Mouse (Mus musculus) embryonic facial prominence, embryonic 13.5 days (tissue): ENCODE measurements around the gene Cdc20. TPM values are rescaled to one million over a fixed set of nuclear protein-coding genes. Genes with fewer than 3 reads are reported as not detected.

Source experiments
- ATAC-seq: fragments of 200-750 bp; cut with Nextera tagmentation; 2 replicates; pipeline ENCODE4 v1.8.0; 2017; ENCODE audit warnings: low read depth; ENCODE audit not compliant: insufficient number of reproducible peaks, insufficient read depth, low FRiP score, low TSS enrichment
- H3K27ac ChIP-seq: fragments of 300-500 bp; sonication (generic); 2 replicates; pipeline ENCODE4 v1.5.1; 2015; ENCODE audit warnings: moderate library complexity, mild to moderate bottlenecking, inconsistent platforms
- H3K27me3 ChIP-seq: fragments of 300-500 bp; sonication (generic); 2 replicates; pipeline ENCODE4 v1.6.1; 2015; ENCODE audit warnings: mild to moderate bottlenecking, inconsistent platforms
- H3K36me3 ChIP-seq: fragments of 300-500 bp; sonication (generic); 2 replicates; pipeline ENCODE4 v1.6.1; 2015; ENCODE audit warnings: mild to moderate bottlenecking, inconsistent platforms
- H3K4me1 ChIP-seq: fragments of 300-500 bp; sonication (generic); 2 replicates; pipeline ENCODE4 v1.6.1; 2015; ENCODE audit warnings: inconsistent platforms
- H3K4me2 ChIP-seq: fragments of 300-500 bp; sonication (generic); 2 replicates; pipeline ENCODE4 v1.6.1; 2015; ENCODE audit warnings: moderate library complexity, mild to moderate bottlenecking, inconsistent platforms
- H3K4me3 ChIP-seq: fragments of 300-500 bp; sonication (generic); 2 replicates; pipeline ENCODE4 v1.5.1; 2015; ENCODE audit warnings: mild to moderate bottlenecking, inconsistent platforms
- H3K9ac ChIP-seq: fragments of 300-500 bp; sonication (generic); 2 replicates; pipeline ENCODE4 v1.6.1; 2015; ENCODE audit warnings: mild to moderate bottlenecking, inconsistent platforms
- H3K9me3 ChIP-seq: fragments of 300-500 bp; sonication (generic); 2 replicates; pipeline ENCODE4 v1.6.1; 2016; ENCODE audit warnings: inconsistent platforms
- WGBS: fragments of 180-500 bp; shearing (Covaris S2); methylation state at CpG from one replicate; pipeline ENCODE4 v1.1.7; 2015; ENCODE audit warnings: mixed read lengths; 5-methylcytosine and 5-hydroxymethylcytosine counted together
- polyA plus RNA-seq: library from polyadenylated mRNA; unstranded; fragments of >200 nt; fragmentation: Nextera tagmentation; extraction: Ambion mirVana; gene quantifications from 2 replicates; pipeline ENCODE4 v1.2.1, GENCODE M21; 2015

Cdc20 gene
- polyA plus RNA-seq, 1 experiment from 2014 or later: 247 TPM

- no peak for ATAC-seq
- H3K4me3 ChIP-seq: peak overlapping the region; percentile 70
- H3K27ac ChIP-seq: peak overlapping the region; percentile 92
- no peaks in the 10 kb centered on the region for H3K9me3 ChIP-seq
- H3K27me3 ChIP-seq: no peaks in the 10 kb centered on the region
- peaks cover 27% of the 10 kb centered on the region for H3K36me3 ChIP-seq
- H3K4me1 ChIP-seq: peaks cover 35% of the 10 kb centered on the region
- 8% methylated on average over 12 of the region's 12 CpGs for WGBS
- peak overlapping the region; percentile 97 for H3K4me2 ChIP-seq
- H3K9ac ChIP-seq: peak overlapping the region; percentile 91
Measured at GRCm38 (mm10) chr4:118437829-118438253, 689 bp upstream of the Cdc20 start.

GRCm38 (mm10) chr4:118432332-118432731 lies 4.8 kb downstream of the Cdc20 start:
- Histone ChIP-seq H3K27ac (no peak overlapping the region), H3K9ac (no peak overlapping the region), H3K27me3 (no peaks in the 10 kb centered on the region), H3K9me3 (no peaks in the 10 kb centered on the region), H3K4me3 (no peak overlapping the region), H3K36me3 (peaks cover 52% of the 10 kb centered on the region), H3K4me2 (no peak overlapping the region), H3K4me1 (peaks cover 54% of the 10 kb centered on the region)
- no peak for ATAC-seq
- 78% methylated on average over 8 of the region's 8 CpGs for WGBS

DNA sequence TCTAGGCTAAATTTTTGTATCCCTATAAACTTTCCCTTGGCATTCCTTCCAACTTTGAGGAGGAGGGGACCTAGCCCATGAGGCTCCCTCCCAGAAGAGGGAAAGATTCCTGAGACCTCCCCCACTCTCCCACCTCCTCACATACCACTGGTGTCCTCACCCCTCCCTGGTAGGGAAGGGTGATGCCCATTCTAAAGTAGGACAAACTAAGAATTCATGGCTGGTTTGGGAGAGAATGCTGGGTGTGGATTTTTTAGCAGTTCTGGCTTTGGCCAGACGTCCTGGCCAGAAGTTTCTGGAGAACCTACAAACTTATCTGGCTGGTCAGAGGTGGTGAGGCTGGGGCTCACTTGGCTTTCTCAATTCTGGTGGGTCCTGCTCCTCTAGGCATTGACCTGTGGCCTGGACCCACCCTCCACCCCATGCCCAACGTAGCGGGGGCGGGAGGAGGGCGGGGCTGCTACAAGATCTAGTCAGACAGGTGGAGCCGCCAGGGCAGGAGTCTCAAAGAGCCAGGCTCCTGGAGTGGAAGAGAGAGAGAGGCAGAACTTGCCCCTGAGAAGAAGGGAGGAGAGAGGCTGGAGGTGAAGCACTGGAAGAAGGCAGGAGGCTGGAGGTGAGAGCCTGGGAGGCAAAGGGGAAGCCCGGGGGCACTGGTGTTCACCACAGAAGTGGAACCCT lies 7.8 kb downstream of the Cdc20 start:
- Histone ChIP-seq H3K4me3 (peak overlapping the region; percentile 69; the same call in 1 of the 2 replicates), H3K9ac (peak overlapping the region; percentile 81), H3K27ac (peak overlapping the region; percentile 55; the same call in 1 of the 2 replicates), H3K4me1 (peaks cover 34% of the 10 kb centered on the region), H3K4me2 (peak overlapping the region; percentile 85), H3K9me3 (no peaks in the 10 kb centered on the region), H3K27me3 (no peaks in the 10 kb centered on the region), H3K36me3 (peaks cover 40% of the 10 kb centered on the region)
- 46% methylated on average over 7 of the region's 7 CpGs for WGBS
- no peak for ATAC-seq

GRCm38 (mm10) chr4:118428531-118429214 lies 8.5 kb downstream of the Cdc20 start:
- Histone ChIP-seq H3K9me3 (no peaks in the 10 kb centered on the region), H3K27ac (peak overlapping the region; percentile 85), H3K9ac (peak overlapping the region; percentile 81), H3K27me3 (no peaks in the 10 kb centered on the region), H3K4me2 (peak overlapping the region; percentile 85), H3K4me3 (peak overlapping the region; percentile 69), H3K4me1 (peaks cover 31% of the 10 kb centered on the region), H3K36me3 (peaks cover 34% of the 10 kb centered on the region)
- 47% methylated on average over 15 of the region's 15 CpGs for WGBS
- ATAC-seq: no peak

DNA sequence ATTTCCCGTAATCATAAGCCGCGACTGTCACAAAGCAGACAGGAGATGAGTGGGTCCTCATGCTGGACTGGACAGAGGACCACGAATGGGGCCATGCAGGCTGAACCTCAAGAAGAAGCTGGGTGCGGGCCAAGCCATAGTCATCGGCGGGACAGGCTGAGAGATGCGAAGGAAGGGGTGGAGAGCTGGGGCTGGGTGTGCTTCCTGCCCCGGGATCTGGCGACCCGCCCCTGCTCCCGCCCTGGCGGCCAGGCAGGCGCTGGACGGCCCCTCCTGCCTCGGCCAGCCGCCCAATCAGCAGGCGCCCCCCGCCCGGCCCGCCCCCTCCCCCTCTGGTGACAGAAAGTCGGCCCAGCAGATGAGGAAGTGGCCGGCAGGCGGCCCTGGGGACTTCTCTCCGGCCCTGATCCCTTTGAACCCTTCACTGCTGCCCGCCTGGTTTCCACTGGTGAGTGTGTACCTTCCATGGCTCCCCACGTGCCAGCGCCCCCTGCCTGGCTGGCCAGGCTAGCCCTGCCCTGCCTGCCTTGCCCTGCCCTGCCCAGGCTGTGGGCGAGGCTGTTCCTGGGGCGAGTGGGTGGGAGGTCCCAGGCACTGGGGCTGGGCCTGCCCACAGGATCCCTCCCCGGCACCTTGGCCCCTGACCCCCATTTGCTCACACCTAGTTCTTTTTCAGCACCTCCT lies 9.2 kb downstream of the Cdc20 start, which contains the start of gene Elovl1:
Elovl1 (plus strand) TSS at position 326 of the 684 bp plus-strand sequence.
- Histone ChIP-seq H3K36me3 (peaks cover 28% of the 10 kb centered on the region), H3K27me3 (no peaks in the 10 kb centered on the region), H3K4me2 (peak within 1 kb of the TSS; percentile 85), H3K27ac (peak within 1 kb of the TSS; percentile 85), H3K4me1 (peaks cover 31% of the 10 kb centered on the region), H3K9me3 (no peaks in the 10 kb centered on the region), H3K9ac (peak within 1 kb of the TSS; percentile 81), H3K4me3 (peak within 1 kb of the TSS; percentile 69)
- 0% methylated on average over 23 of the region's 31 CpGs for WGBS
- ATAC-seq: peak; percentile 92

- Histone ChIP-seq H3K9ac (peak overlapping the region; percentile 81), H3K4me1 (peaks cover 31% of the 10 kb centered on the region), H3K36me3 (peaks cover 28% of the 10 kb centered on the region), H3K27me3 (no peaks in the 10 kb centered on the region), H3K4me2 (peak overlapping the region; percentile 85), H3K4me3 (peak overlapping the region; percentile 69), H3K27ac (peak overlapping the region; percentile 85), H3K9me3 (no peaks in the 10 kb centered on the region)
- no peak for ATAC-seq
- WGBS: 1% methylated on average over 5 of the region's 5 CpGs
Measured at GRCm38 (mm10) chr4:118427415-118427767, 9.8 kb downstream of the Cdc20 start.

- Histone ChIP-seq H3K27ac (no peak overlapping the region), H3K27me3 (no peaks in the 10 kb centered on the region), H3K36me3 (peaks cover 27% of the 10 kb centered on the region), H3K9me3 (no peaks in the 10 kb centered on the region), H3K9ac (no peak overlapping the region), H3K4me2 (no peak overlapping the region), H3K4me1 (peaks cover 30% of the 10 kb centered on the region), H3K4me3 (no peak overlapping the region)
- no peak for ATAC-seq
- WGBS: 88% methylated on average over 1 of the region's 1 CpGs
Measured at GRCm38 (mm10) chr4:118425374-118425773, 11.8 kb downstream of the Cdc20 start.

DNA sequence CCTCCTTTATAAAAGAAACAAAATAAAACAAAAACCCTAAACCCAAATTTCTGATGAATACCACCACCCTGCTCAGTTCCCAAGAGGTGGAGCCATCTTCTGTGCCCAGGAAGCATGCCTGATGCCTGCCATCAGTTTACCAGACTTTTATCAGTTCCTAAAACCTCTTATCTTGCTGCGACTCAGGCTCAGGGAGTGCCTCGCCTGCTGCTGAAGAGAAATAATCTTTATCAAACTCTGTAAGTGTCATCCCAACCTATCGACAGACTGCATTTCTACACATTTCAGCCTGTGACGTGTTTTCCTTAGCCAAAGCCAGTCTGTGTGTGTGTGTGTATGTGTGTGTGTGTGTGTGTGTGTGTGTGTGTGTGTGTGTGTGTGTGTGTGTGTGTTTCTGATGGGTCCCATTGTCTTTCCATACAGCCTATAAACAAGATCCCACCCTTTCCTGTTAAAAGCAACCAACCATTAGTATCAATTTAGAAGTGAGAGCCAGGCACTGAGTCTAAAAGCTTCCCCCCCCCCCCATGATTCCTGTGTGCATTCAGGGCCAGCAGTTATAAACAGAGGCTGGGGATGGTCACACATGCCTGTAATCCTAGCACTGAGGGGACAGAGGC lies 12.5 kb downstream of the Cdc20 start:
- ATAC-seq: no peak
- Histone ChIP-seq H3K4me2 (no peak overlapping the region), H3K4me3 (no peak overlapping the region), H3K27ac (no peak overlapping the region), H3K27me3 (no peaks in the 10 kb centered on the region), H3K4me1 (peaks cover 23% of the 10 kb centered on the region), H3K9ac (no peak overlapping the region), H3K9me3 (no peaks in the 10 kb centered on the region), H3K36me3 (peaks cover 32% of the 10 kb centered on the region)
- WGBS: 85% methylated on average over 4 of the region's 4 CpGs

DNA sequence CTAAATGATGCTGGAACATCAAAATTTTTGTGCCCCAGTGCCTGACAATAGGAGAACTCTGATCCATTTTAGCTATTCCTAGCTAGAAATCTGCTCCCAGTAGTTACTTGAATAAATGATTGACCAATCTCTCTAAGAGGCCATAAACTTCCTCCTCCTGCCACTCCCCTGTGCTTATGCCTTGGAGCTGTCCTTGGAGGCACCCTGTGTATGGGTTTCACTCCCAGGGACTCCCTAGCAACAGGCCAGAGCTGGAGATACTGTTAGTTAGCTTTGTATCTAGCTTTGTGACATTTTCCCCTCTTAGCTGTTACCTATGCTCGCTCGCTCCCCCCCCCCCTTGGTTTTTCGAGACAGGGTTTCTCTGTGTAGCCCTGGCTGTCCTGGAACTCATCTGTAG lies 15.8 kb downstream of the Cdc20 start:
- Histone ChIP-seq H3K4me1 (no peaks in the 10 kb centered on the region), H3K27ac (no peak overlapping the region), H3K36me3 (peaks cover 57% of the 10 kb centered on the region), H3K9ac (no peak overlapping the region), H3K27me3 (no peaks in the 10 kb centered on the region), H3K4me2 (no peak overlapping the region), H3K9me3 (no peaks in the 10 kb centered on the region), H3K4me3 (no peak overlapping the region)
- 92% methylated on average over 3 of the region's 3 CpGs for WGBS
- ATAC-seq: no peak

DNA sequence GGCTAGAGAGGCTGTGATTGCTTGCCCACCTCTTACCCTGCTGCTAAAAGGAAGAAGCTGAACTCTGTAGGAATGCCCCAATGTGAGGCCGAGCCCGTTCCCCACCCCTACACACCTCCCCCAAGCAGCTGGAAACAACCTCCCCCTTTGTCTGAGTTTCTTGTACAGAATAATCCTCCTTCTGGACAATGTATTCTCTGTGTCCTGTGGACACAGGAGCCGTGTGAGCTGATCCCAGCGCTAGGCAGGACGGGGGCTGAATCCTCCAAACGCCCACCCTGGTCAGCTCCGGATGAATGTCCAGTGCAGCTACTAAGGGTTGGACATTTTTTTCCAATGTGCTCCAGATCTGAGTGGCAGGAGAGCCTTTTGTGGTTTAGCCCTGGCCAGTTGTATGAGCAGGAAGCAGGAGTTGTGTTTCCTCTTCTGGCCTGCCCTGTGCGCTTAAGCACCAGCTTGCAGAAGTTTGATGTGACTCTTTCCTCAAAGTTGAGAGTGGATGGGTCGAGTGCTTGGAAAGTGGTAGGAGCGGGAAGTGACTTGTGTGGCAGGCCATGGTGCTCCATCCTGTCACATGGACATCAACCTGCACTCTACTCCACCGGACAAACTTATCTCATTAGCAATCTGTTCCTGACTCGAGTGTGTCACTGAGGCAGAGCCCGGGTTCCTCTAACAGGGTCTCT lies 19.9 kb downstream of the Cdc20 start:
- Histone ChIP-seq H3K27ac (no peak overlapping the region), H3K27me3 (no peaks in the 10 kb centered on the region), H3K4me2 (no peak overlapping the region), H3K9me3 (no peaks in the 10 kb centered on the region), H3K4me3 (no peak overlapping the region), H3K4me1 (no peaks in the 10 kb centered on the region), H3K9ac (no peak overlapping the region), H3K36me3 (peaks cover 90% of the 10 kb centered on the region)
- no peak for ATAC-seq
- WGBS: 66% methylated on average over 13 of the region's 13 CpGs

GRCm38 (mm10) chr4:118416329-118416728 lies 20.8 kb downstream of the Cdc20 start:
- no peak for ATAC-seq
- peaks cover 91% of the 10 kb centered on the region for H3K36me3 ChIP-seq
- no peak overlapping the region for H3K4me3 ChIP-seq
- H3K4me2 ChIP-seq: no peak overlapping the region
- no peaks in the 10 kb centered on the region for H3K4me1 ChIP-seq
- no peaks in the 10 kb centered on the region for H3K27me3 ChIP-seq
- H3K9ac ChIP-seq: no peak overlapping the region
- 88% methylated on average over 5 of the region's 5 CpGs for WGBS
- H3K27ac ChIP-seq: no peak overlapping the region
- H3K9me3 ChIP-seq: no peaks in the 10 kb centered on the region
